Mouse (Mus musculus) ES-Bruce4 (cell line): Measurements from ENCODE around the gene Eid1. TPM values are rescaled to one million over a fixed set of nuclear protein-coding genes. Genes with fewer than 3 reads are reported as not detected.

Experiments used
- H3K27ac ChIP-seq: 2 replicates; pipeline ENCODE4 v1.5.1; 2012; ENCODE audit warnings: low read length, inconsistent platforms; ENCODE audit not compliant: insufficient read depth
- H3K27me3 ChIP-seq: 2 replicates; pipeline ENCODE4 v1.6.1; 2012; ENCODE audit warnings: mild to moderate bottlenecking, low read length, inconsistent platforms; ENCODE audit not compliant: control insufficient read depth, poor library complexity, insufficient read depth, severe bottlenecking
- H3K36me3 ChIP-seq: 2 replicates; pipeline ENCODE4 v1.6.1; 2012; ENCODE audit warnings: inconsistent platforms, mild to moderate bottlenecking, low read length, moderate library complexity; ENCODE audit not compliant: control insufficient read depth, poor library complexity, insufficient read depth, severe bottlenecking
- H3K4me1 ChIP-seq: one replicate; pipeline ENCODE4 v1.8.1; 2011; ENCODE audit warnings: low read length; ENCODE audit not compliant: control insufficient read depth, insufficient read depth
- H3K4me3 ChIP-seq: 2 replicates; pipeline ENCODE4 v1.5.1; 2011; ENCODE audit warnings: low read depth, mild to moderate bottlenecking, low read length
- H3K9ac ChIP-seq: 2 replicates; pipeline ENCODE4 v1.6.1; 2012; ENCODE audit warnings: low read depth, mild to moderate bottlenecking, inconsistent platforms; ENCODE audit not compliant: poor library complexity, severe bottlenecking
- H3K9me3 ChIP-seq: replicated peaks from 2 replicates; pipeline ENCODE4 v1.6.1; 2012; ENCODE audit warnings: mild to moderate bottlenecking, low read length, inconsistent platforms; ENCODE audit not compliant: control insufficient read depth, poor library complexity, insufficient read depth, severe bottlenecking
- CTCF ChIP-seq: IDR thresholded peaks from one replicate; pipeline ENCODE4 v1.8.1; 2011; ENCODE audit warnings: low read depth, low read length
- EP300 ChIP-seq: IDR thresholded peaks from 2 replicates; pipeline ENCODE4 v1.6.1; 2011; ENCODE audit warnings: low read depth, low read length; ENCODE audit not compliant: insufficient read depth
- POLR2A ChIP-seq: IDR thresholded peaks from one replicate; pipeline ENCODE4 v1.8.1; 2011; ENCODE audit warnings: low read length; ENCODE audit not compliant: insufficient read depth
- polyA plus RNA-seq: library from polyadenylated mRNA; stranded (reverse); fragments of >200 nt; gene quantifications from 2 replicates; pipeline ENCODE4 v1.2.4, GENCODE M21; 2011; ENCODE audit warnings: low read depth; ENCODE audit not compliant: missing spikeins, insufficient read depth, insufficient read length

The Eid1 gene
- polyA plus RNA-seq, 1 experiment, result 15.2 TPM

DNA sequence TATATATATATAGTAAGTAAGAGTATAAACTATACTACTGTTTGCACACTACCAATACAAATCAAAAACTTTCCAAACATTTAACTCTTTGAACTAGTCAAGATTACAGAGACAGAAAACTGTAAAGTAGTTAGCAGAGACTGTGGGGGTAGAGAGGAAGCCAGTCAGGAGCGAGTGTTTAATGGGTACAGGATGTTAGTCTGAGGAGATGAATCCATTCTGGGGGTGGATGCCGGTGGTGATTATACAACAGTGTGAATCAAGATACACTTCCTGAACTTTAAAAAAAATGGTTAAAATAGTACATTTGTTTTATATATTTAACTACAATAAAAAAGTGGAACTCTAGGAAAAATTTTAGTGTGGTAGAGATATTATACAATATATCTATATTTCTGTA lies 19.1 kb downstream of the Eid1 start:
- H3K27ac ChIP-seq, result no peak overlapping the region
- H3K36me3 ChIP-seq, result no peaks in the 10 kb centered on the region
- H3K4me1 ChIP-seq, result no peaks in the 10 kb centered on the region
- no peak overlapping the region for H3K4me3 ChIP-seq
- TF ChIP-seq CTCF (no peak), EP300 (no peak), POLR2A (no peak)
- no peaks in the 10 kb centered on the region; the same call in 1 of the 2 replicates for H3K27me3 ChIP-seq
- H3K9me3 ChIP-seq, result no peaks in the 10 kb centered on the region
- H3K9ac ChIP-seq, result no peak overlapping the region

DNA sequence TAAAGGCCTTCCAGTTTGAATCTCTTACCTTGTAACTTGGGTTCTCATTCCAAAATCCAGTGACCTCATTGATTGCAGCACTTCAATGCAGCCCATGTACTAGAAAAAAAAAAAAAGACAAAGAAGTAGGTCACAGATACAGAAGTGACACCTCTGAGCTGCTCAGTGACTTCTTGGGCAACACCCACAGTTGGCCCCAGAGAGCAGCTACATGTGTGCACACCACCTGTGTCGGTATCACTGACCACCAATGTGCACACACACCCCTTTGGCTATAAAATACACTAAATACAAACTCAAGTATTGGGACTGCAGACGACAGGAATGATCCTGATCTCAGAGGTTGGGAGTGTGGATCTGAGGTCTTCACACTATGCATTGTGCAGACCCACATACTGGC lies 21.9 kb downstream of the Eid1 start:
- Histone ChIP-seq H3K9me3 (no peaks in the 10 kb centered on the region), H3K27ac (no peak overlapping the region), H3K9ac (no peak overlapping the region), H3K36me3 (no peaks in the 10 kb centered on the region), H3K4me1 (no peaks in the 10 kb centered on the region), H3K4me3 (no peak overlapping the region), H3K27me3 (no peaks in the 10 kb centered on the region; the same call in none of the 2 replicates)
- TF ChIP-seq EP300, result no peak
- no peak for TF ChIP-seq POLR2A

DNA sequence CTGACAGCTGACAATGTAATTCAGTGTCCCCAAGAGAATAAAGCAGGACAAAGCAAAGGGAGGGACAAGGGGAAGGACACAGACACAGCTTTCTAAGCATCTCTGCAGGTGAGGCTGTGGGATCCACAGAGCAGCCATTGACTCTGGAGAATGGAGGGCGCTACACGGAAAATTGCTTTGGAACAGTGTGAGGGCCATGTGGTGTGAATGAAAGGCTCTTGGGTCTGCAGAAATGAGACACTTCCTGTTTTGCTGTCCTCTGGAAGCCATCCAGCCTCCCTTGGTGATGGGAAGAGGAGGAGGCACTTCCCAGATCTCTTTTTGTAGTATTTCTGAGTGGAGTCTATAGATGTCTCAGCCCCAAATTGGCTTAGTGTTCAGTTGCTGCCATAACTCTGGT lies 23.3 kb downstream of the Eid1 start:
- H3K36me3 ChIP-seq, result no peaks in the 10 kb centered on the region
- TF ChIP-seq POLR2A, result no peak
- no peak for TF ChIP-seq EP300
- no peak for TF ChIP-seq CTCF
- no peak overlapping the region for H3K4me3 ChIP-seq
- H3K4me1 ChIP-seq, result no peaks in the 10 kb centered on the region
- H3K27ac ChIP-seq, result no peak overlapping the region
- H3K9me3 ChIP-seq, result no peaks in the 10 kb centered on the region
- H3K9ac ChIP-seq, result no peak overlapping the region
- H3K27me3 ChIP-seq, result no peaks in the 10 kb centered on the region; the same call in none of the 2 replicates

DNA sequence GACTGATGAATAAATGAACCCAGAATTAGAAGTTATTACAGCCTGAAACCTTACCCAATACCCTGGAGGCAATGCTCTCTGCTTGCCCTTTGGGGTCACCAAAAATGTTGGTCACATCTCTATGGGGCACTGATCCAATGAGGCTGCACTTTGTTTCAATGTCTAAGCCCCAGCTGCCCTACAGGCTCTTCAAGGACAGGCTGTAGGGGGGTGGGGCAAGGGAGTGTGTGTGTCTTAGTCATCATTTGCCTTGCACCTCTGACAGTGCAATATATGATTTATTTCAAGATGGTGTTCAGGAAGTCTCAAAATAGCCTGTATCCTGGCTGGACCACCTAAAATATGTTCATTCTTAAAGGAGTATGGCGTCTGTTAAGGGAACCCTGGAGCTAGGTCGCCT lies 28.7 kb downstream of the Eid1 start:
- no peak overlapping the region for H3K4me3 ChIP-seq
- H3K27ac ChIP-seq, result no peak overlapping the region
- no peaks in the 10 kb centered on the region for H3K4me1 ChIP-seq
- H3K9me3 ChIP-seq, result no peaks in the 10 kb centered on the region
- H3K36me3 ChIP-seq, result no peaks in the 10 kb centered on the region
- no peaks in the 10 kb centered on the region; the same call in 1 of the 2 replicates for H3K27me3 ChIP-seq
- no peak for TF ChIP-seq POLR2A
- TF ChIP-seq EP300, result no peak
- no peak for TF ChIP-seq CTCF
- H3K9ac ChIP-seq, result no peak overlapping the region

DNA sequence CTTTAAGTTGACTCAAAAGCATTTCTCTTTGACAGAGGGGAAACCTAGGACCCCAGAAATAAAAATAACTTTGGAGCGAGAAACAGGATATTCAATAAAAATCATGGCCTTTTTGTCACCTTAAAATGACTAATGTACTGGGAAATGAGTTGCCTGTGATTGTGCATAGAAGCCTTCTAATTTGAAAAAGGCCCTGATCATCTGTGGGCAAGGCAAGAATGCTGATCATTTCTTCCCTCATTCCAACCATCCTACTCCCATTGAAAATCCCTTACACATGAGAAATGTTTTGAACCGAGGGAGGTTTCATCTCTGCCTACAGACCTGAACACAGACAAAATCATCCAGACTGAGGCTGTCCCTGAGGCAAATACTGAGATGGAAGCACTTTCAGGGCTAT lies 30.0 kb downstream of the Eid1 start:
- no peak overlapping the region for H3K9ac ChIP-seq
- no peak overlapping the region for H3K27ac ChIP-seq
- H3K9me3 ChIP-seq, result no peaks in the 10 kb centered on the region
- H3K27me3 ChIP-seq, result no peaks in the 10 kb centered on the region; the same call in 1 of the 2 replicates
- H3K4me3 ChIP-seq, result no peak overlapping the region
- no peaks in the 10 kb centered on the region for H3K36me3 ChIP-seq
- H3K4me1 ChIP-seq, result peaks cover 1% of the 10 kb centered on the region
- TF ChIP-seq CTCF, result no peak
- no peak for TF ChIP-seq EP300
- TF ChIP-seq POLR2A, result no peak

DNA sequence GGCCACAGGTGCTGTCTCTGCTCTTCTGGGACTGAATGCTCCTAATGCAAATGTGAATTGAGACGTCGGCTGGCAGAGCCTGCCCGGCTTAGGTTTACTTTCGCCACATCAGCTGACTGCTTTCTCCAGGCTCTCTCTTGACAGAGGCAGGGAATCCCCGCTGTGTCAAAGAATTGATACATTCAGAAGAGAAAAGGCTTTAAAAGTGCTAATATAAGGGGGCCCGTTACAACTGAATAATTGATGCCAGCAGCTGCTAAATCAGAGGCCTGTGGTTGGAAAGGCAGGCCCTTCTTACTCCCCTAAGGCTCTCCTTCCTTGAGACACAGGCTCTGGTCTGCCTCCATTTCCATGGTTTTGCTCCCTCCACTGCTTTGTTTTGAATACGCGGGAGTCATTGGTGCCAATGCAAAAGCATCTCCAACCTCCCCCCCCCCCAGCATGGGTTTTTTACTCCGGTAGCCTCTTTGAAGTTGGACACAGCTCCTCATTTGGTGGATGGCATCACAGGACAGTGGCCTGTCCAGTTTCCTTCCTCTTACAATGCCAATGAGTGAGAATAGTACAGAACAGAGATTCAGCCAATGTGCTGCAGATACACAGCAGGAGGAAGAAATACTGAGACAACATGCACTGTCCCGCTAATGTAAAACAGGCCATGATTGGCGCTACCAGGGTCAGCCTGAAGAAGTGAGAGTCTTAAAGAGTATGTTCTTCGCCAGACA lies 32.2 kb downstream of the Eid1 start:
- Histone ChIP-seq H3K4me1 (peaks cover 1% of the 10 kb centered on the region), H3K27me3 (no peaks in the 10 kb centered on the region), H3K4me3 (no peak overlapping the region), H3K27ac (no peak overlapping the region), H3K9ac (no peak overlapping the region), H3K36me3 (no peaks in the 10 kb centered on the region), H3K9me3 (no peaks in the 10 kb centered on the region)
- no peak for TF ChIP-seq EP300
- no peak for TF ChIP-seq POLR2A
- TF ChIP-seq CTCF, result no peak
